Mouse (Mus musculus) CH12.LX (cell line): ENCODE results near the gene Ifitm1.

Source experiments
- CHD2 ChIP-seq: IDR thresholded peaks from 2 replicates; pipeline ENCODE4 v1.6.1; 2011; ENCODE audit warnings: low read length, improper control_type of control experiment
- CTCF ChIP-seq, 2 experiments: IDR thresholded peaks in 1 of 2; conservative IDR thresholded peaks in 1 of 2; 2 replicates each; pipeline ENCODE4 v1.5.1; 2011 to 2012; ENCODE audit warnings: low read depth in 2 of 2, low read length in 2 of 2, improper control_type of control experiment in 1 of 2, inconsistent platforms in 1 of 2, mild to moderate bottlenecking in 1 of 2, moderate library complexity in 1 of 2
- EP300 ChIP-seq: IDR thresholded peaks from 2 replicates; pipeline ENCODE4 v1.6.1; 2011; ENCODE audit warnings: low read length, improper control_type of control experiment
- IRF4 ChIP-seq: IDR thresholded peaks from 2 replicates; pipeline ENCODE4 v1.6.1; 2014; ENCODE audit warnings: low read depth, mild to moderate bottlenecking, inconsistent platforms, low read length, improper control_type of control experiment
- MAX ChIP-seq: IDR thresholded peaks from 2 replicates; pipeline ENCODE4 v1.6.1; 2011; ENCODE audit warnings: low read length, improper control_type of control experiment
- MAZ ChIP-seq: IDR thresholded peaks from 2 replicates; pipeline ENCODE4 v1.6.1; 2012; ENCODE audit warnings: low read depth, mild to moderate bottlenecking, inconsistent platforms, low read length, improper control_type of control experiment, moderate library complexity
- MEF2A ChIP-seq: IDR thresholded peaks from 2 replicates; pipeline ENCODE4 v1.6.1; 2014; ENCODE audit warnings: low read depth, mild to moderate bottlenecking, inconsistent platforms, low read length, improper control_type of control experiment, borderline replicate concordance
- RAD21 ChIP-seq: IDR thresholded peaks from 2 replicates; pipeline ENCODE4 v1.6.1; 2011; ENCODE audit warnings: low read depth, mild to moderate bottlenecking, low read length, improper control_type of control experiment, moderate library complexity
- SIN3A ChIP-seq: IDR thresholded peaks from 2 replicates; pipeline ENCODE4 v1.6.1; 2012; ENCODE audit warnings: low read length, improper control_type of control experiment, inconsistent platforms
- USF2 ChIP-seq: conservative IDR thresholded peaks from 2 replicates; pipeline ENCODE4 v1.6.1; 2011; ENCODE audit warnings: low read depth, low read length, improper control_type of control experiment
- ZKSCAN1 ChIP-seq: IDR thresholded peaks from 2 replicates; pipeline ENCODE4 v1.6.1; 2012; ENCODE audit warnings: low read depth, inconsistent platforms, low read length, improper control_type of control experiment, borderline replicate concordance

DNA sequence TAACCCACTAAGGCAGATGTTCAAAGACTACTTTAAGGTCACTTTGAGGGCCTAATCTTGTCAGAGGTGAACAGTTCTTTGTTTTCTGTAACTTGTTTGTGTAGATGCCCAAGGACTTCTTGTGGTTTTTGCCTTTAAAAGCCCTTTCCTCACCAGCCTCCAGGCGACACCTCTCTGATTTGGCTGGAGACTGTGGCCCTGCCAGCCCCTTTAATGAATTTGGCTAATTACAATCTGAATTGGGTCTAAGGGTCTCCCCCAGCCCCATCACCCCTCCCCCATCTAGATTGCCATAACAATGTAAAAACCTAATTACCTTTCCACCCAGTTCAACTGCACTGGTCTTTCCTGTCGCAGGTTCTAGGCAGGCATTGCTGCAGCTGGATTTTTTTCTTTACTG, 4.3 kb upstream of the Ifitm1 start:
- TF ChIP-seq CHD2 = no peak
- no peak for TF ChIP-seq ZKSCAN1
- TF ChIP-seq MEF2A = no peak
- TF ChIP-seq RAD21 = no peak
- TF ChIP-seq EP300 = no peak
- no peak for TF ChIP-seq USF2
- TF ChIP-seq MAX = no peak
- no peak for TF ChIP-seq MAZ
- TF ChIP-seq CTCF (conservative IDR thresholded peaks at IDR 0.05 in 1 of 2, IDR thresholded peaks at IDR 0.05 in 1 of 2; ENCODE audit: low read depth in 2 of 2, low read length in 2 of 2) = no peak
- TF ChIP-seq SIN3A = no peak
- TF ChIP-seq IRF4 = no peak
